In the genomic region with DNA sequence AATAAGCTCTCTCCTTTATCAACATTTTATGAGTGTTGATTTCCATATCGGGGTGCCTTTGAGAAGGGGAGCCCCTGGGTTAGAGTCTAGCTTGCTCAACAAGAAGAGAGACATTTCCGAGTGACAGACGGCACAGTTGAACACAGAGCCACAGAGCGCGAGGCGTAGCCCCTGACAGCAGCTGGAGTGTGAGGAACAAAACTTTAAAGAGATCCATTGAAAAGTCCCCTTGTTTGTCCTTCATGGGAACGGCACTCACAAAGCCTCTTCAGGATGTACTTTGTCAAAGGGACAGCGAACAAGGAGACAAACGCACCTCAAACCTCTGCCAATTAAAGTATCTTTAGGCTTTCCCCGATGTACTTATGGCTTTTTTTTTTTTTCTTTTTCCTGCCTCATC, we compare ENCODE assay signal across 18 mouse cellular contexts.
DNase-seq lines count a peak whose midpoint lies in the region; ATAC-seq lines count a peak whose summit lies in the region.
"Had no signal": no experiment of that assay in that cellular context is flagged by ENCODE, and none has a peak within 500 bp of the region (broad histone marks: within the 10 kb centered on the region; RNA-seq: fewer than 3 reads in every experiment).

No protein-coding gene starts in this region.

- H3K9ac ChIP-seq in neural tube, embryonic 12.5 days = no peak overlapping the region
- H3K9ac ChIP-seq in forebrain, embryonic 12.5 days = no peak overlapping the region
- H3K9ac ChIP-seq in hindbrain, embryonic 14.5 days = no peak overlapping the region
- H3K9ac ChIP-seq in neural tube, embryonic 15.5 days (replicated peaks) = no peak overlapping the region
- H3K9ac ChIP-seq: intestine, embryonic 15.5 days had no signal

- no peaks in the 10 kb centered on the region for H3K4me1 ChIP-seq in neural tube, embryonic 12.5 days
- peaks cover 24% of the 10 kb centered on the region for H3K4me1 ChIP-seq in forebrain, embryonic 12.5 days
- H3K4me1 ChIP-seq in hindbrain, embryonic 14.5 days (replicated peaks; ENCODE audit: control insufficient read depth, insufficient read depth, low read length) = peaks cover 5% of the 10 kb centered on the region; the same call in 1 of the 2 replicates
- peaks cover 9% of the 10 kb centered on the region for H3K4me1 ChIP-seq in neural tube, embryonic 15.5 days
- H3K4me1 ChIP-seq: intestine, embryonic 15.5 days had no signal

- H3K9me3 ChIP-seq in neural tube, embryonic 12.5 days = no peaks in the 10 kb centered on the region
- H3K9me3 ChIP-seq in forebrain, embryonic 12.5 days = no peaks in the 10 kb centered on the region
- no peaks in the 10 kb centered on the region for H3K9me3 ChIP-seq in hindbrain, embryonic 14.5 days (ENCODE audit: control insufficient read depth, low read length)
- no peaks in the 10 kb centered on the region for H3K9me3 ChIP-seq in neural tube, embryonic 15.5 days (replicated peaks)
- H3K9me3 ChIP-seq: intestine, embryonic 15.5 days had no signal

- intact Hi-C loops in gastrocnemius, postnatal 36 days (cut with DNase I) = no loop called here

- H3K27me3 ChIP-seq in neural tube, embryonic 12.5 days (replicated peaks) = no peaks in the 10 kb centered on the region
- H3K27me3 ChIP-seq in forebrain, embryonic 12.5 days = no peaks in the 10 kb centered on the region
- no peaks in the 10 kb centered on the region for H3K27me3 ChIP-seq in hindbrain, embryonic 14.5 days (ENCODE audit: control insufficient read depth, insufficient read depth, low read length)
- H3K27me3 ChIP-seq in neural tube, embryonic 15.5 days (replicated peaks) = no peaks in the 10 kb centered on the region
- H3K27me3 ChIP-seq: intestine, embryonic 15.5 days had no signal

- H3K4me2 ChIP-seq in neural tube, embryonic 12.5 days (replicated peaks) = no peak overlapping the region
- peak overlapping the region; percentile 27 for H3K4me2 ChIP-seq in forebrain, embryonic 12.5 days
- 0 out of 2 replicates have a peak overlapping the region, but pooled peaks have one; percentile 1 for H3K4me2 ChIP-seq in hindbrain, embryonic 14.5 days (replicated peaks)
- H3K4me2 ChIP-seq in neural tube, embryonic 15.5 days = 0 out of 2 replicates have a peak overlapping the region, but pooled peaks have one; percentile 11
- H3K4me2 ChIP-seq: heart, embryonic 11.5 days; intestine, embryonic 15.5 days had no signal

- ATAC-seq in neural tube, embryonic 12.5 days (ENCODE audit: low FRiP score, low read depth) = 0 out of 2 replicates have a peak, but pooled peaks have one; percentile 33
- ATAC-seq in forebrain, embryonic 12.5 days (ENCODE audit: low FRiP score) = peak; percentile 49; the same call in 1 of the 2 replicates
- ATAC-seq in hindbrain, embryonic 14.5 days (ENCODE audit: low FRiP score) = no peak
- ATAC-seq in neural tube, embryonic 15.5 days (ENCODE audit: low FRiP score) = no peak
- ATAC-seq: intestine, embryonic 15.5 days had no signal

- no peak overlapping the region for H3K27ac ChIP-seq in neural tube, embryonic 12.5 days
- peak overlapping the region; percentile 56; the same call in 1 of the 2 replicates for H3K27ac ChIP-seq in forebrain, embryonic 12.5 days
- H3K27ac ChIP-seq in hindbrain, embryonic 14.5 days = no peak overlapping the region
- 0 out of 2 replicates have a peak overlapping the region, but pooled peaks have one; percentile 3 for H3K27ac ChIP-seq in neural tube, embryonic 15.5 days (replicated peaks)
- H3K27ac ChIP-seq: intestine, embryonic 15.5 days; kidney, postnatal 0 days had no signal

- DNase-seq in neural tube, embryonic 10.5 days (ENCODE audit: extremely low spot score, low spot score) = no peak
- DNase-seq in hindbrain, embryonic 14.5 days (ENCODE audit: low spot score) = no peak
- no peak for DNase-seq in gastrocnemius, postnatal 36 days
- DNase-seq in cerebellum, adult 18-20 months = no peak
- DNase-seq: adrenal gland, postnatal 14 days; cerebellum, adult 9-11 months; gastrocnemius, postnatal 10 days; liver; lung, adult 2 months; thymus, adult 2 months had no signal

- no peak overlapping the region for H3K4me3 ChIP-seq in neural tube, embryonic 12.5 days
- H3K4me3 ChIP-seq in forebrain, embryonic 12.5 days (replicated peaks) = no peak overlapping the region
- H3K4me3 ChIP-seq in hindbrain, embryonic 14.5 days (replicated peaks; ENCODE audit: low read length) = no peak overlapping the region
- H3K4me3 ChIP-seq in neural tube, embryonic 15.5 days (replicated peaks) = no peak overlapping the region
- H3K4me3 ChIP-seq: intestine, embryonic 15.5 days; myocyte had no signal

- WGBS in neural tube, embryonic 12.5 days = 27% methylated on average over 10 of the region's 10 CpGs
- WGBS in forebrain, embryonic 12.5 days = 9% methylated on average over 10 of the region's 10 CpGs
- 13% methylated on average over 10 of the region's 10 CpGs for WGBS in hindbrain, embryonic 14.5 days
- 17% methylated on average over 10 of the region's 10 CpGs for WGBS in neural tube, embryonic 15.5 days

- H3K36me3 ChIP-seq in neural tube, embryonic 12.5 days = no peaks in the 10 kb centered on the region
- no peaks in the 10 kb centered on the region for H3K36me3 ChIP-seq in forebrain, embryonic 12.5 days (replicated peaks)
- no peaks in the 10 kb centered on the region for H3K36me3 ChIP-seq in hindbrain, embryonic 14.5 days (replicated peaks; ENCODE audit: control insufficient read depth, insufficient read depth)
- no peaks in the 10 kb centered on the region for H3K36me3 ChIP-seq in neural tube, embryonic 15.5 days
- H3K36me3 ChIP-seq: G1E; intestine, embryonic 15.5 days had no signal

Comparison
In these comparisons a context has a peak if more than half of its experiments do, and no peak if none do; other contexts are left out.
1. ATAC-seq: peak in neural tube, embryonic 12.5 days (single experiment) and forebrain, embryonic 12.5 days (single experiment); none in hindbrain, embryonic 14.5 days (single experiment) and neural tube, embryonic 15.5 days (single experiment).
2. H3K27ac ChIP-seq: peak in forebrain, embryonic 12.5 days (single experiment) and neural tube, embryonic 15.5 days (single experiment); none in neural tube, embryonic 12.5 days (single experiment) and hindbrain, embryonic 14.5 days (single experiment).